Mouse (Mus musculus): ENCODE data around the gene Josd2. TPM values are rescaled to one million over a fixed set of nuclear protein-coding genes. Genes with fewer than 3 reads are reported as not detected.

Gene Josd2
- polyA plus RNA-seq, 1 experiment from 2014 or later, result 87.7 TPM

DNA sequence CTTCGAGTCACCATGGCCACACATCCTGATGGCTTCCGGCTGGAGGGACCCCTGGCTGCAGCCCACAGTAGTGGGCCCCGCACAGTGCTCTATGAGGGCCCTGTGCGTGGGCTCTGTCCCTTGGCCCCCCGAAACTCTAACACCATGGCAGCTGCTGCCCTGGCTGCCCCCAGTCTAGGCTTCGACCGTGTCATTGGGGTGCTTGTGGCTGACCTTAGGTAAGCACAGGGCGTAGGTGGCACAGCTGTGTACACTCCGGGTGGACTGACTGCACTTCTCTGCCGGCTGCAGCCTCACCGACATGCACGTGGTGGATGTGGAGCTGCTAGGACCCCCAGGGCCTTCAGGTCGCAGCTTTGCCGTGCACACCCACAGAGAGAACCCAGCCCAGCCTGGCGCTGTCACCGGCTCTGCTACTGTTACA is 880 bp upstream of the Josd2 start:
- Histone ChIP-seq H3K9ac (no peak overlapping the region; the same call in 1 of the 2 replicates), H3K4me3 (peak overlapping the region; percentile 70; the same call in 1 of the 2 replicates), H3K9me3 (no peaks in the 10 kb centered on the region), H3K27me3 (peaks cover 41% of the 10 kb centered on the region), H3K27ac (no peak overlapping the region), H3K36me3 (peaks cover 9% of the 10 kb centered on the region), H3K4me1 (peaks cover 29% of the 10 kb centered on the region), H3K4me2 (replicated peaks) (peak overlapping the region; percentile 77)
- ATAC-seq (ENCODE audit: low FRiP score, low read depth), result no peak
- 89% methylated on average over 16 of the region's 16 CpGs for WGBS

DNA sequence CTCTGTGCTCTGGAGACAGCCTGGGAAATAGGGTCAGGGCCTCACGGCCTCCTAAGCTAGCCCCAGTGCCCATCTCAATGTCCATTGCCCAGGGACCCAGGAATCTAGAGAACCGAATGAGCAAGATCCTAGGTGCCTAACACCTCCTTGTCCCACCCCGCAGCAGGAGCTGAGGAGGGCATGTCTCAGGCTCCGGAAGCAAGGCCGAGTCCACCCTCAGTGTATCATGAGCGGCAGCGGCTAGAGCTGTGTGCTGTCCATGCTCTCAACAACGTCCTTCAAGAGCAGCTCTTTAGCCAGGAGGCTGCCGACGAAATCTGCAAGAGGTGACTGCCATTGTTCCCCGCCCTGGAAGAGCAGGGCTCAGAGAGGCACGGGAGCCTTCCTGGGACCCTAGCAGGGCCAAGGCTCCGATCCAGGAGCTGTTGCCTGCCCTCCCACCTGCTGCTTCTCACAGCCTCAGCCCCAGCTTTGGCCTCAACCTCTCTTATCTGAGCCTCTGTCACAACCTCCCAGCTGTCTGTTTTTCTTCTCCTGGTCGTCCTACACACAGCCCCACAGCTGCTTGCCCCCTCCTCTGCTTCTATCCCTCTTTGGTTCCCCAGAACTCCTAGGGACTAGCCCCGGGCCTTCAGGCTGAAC is 985 bp downstream of the Josd2 start:
- Histone ChIP-seq H3K36me3 (peaks cover 9% of the 10 kb centered on the region), H3K9me3 (no peaks in the 10 kb centered on the region), H3K4me3 (peak overlapping the region; percentile 70), H3K27ac (no peak overlapping the region), H3K4me2 (replicated peaks) (peak overlapping the region; percentile 77), H3K4me1 (peaks cover 35% of the 10 kb centered on the region), H3K27me3 (peaks cover 34% of the 10 kb centered on the region), H3K9ac (peak overlapping the region; percentile 81)
- ATAC-seq (ENCODE audit: low FRiP score, low read depth), result no peak
- 73% methylated on average over 15 of the region's 15 CpGs for WGBS

DNA sequence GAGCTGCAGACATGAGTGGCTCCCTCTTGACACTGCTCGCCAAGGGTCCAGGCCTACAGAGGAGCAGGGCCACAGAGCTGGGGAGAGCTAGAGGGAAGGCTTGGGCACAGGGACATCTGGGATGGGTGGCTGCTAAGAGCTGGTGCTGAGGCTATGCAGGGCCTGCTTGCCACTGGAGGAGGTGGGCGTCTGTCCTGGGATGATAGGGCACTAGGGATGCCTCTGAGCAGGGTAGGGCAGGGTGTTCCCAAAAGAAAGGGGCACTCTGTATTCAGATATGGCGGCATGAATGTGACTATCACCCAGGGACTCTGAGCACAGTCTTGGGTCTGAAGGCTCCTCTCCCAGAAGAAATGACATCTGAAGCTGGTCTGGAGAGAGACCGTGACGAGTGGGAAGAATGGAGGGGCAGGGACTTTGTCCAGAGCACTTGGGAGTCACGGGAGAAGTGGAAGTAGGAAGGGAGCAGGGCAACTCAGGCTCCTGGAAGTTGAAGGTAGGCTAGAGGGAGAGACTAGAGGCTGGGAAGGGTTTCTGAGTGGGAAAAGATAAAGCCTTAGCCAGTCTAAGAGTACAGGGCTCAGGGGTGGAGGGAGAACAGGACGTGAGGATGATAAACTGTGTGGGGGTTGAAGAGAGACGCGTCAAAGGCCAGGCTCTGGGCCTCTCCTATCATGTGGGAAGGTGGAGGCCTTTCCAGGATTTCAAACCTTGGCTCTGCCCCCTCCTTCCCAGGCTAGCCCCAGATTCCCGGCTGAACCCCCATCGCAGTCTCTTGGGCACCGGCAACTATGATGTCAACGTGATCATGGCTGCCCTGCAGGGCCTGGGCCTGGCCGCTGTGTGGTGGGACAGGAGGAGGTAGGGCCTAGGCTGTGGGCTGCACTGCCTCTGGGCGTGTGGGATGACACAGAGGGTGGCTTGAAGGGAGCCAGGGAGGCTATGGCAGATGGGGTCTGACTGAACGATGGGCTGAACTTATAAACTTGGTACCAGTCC is 2.2 kb downstream of the Josd2 start:
- ATAC-seq (ENCODE audit: low FRiP score, low read depth), result no peak
- Histone ChIP-seq H3K9me3 (no peaks in the 10 kb centered on the region), H3K27me3 (peaks cover 34% of the 10 kb centered on the region), H3K4me2 (replicated peaks) (no peak overlapping the region), H3K36me3 (peaks cover 9% of the 10 kb centered on the region), H3K27ac (no peak overlapping the region), H3K4me3 (0 out of 2 replicates have a peak overlapping the region, but pooled peaks have one; percentile 70), H3K9ac (no peak overlapping the region), H3K4me1 (peaks cover 42% of the 10 kb centered on the region)
- 90% methylated on average over 16 of the region's 16 CpGs for WGBS

- 89% methylated on average over 16 of the region's 16 CpGs for WGBS
- Histone ChIP-seq H3K27me3 (peaks cover 34% of the 10 kb centered on the region), H3K9ac (peak overlapping the region; percentile 31; the same call in 1 of the 2 replicates), H3K36me3 (peaks cover 9% of the 10 kb centered on the region), H3K27ac (no peak overlapping the region; the same call in 1 of the 2 replicates), H3K4me1 (peaks cover 42% of the 10 kb centered on the region), H3K4me2 (replicated peaks) (no peak overlapping the region), H3K9me3 (no peaks in the 10 kb centered on the region), H3K4me3 (no peak overlapping the region)
- no peak for ATAC-seq (ENCODE audit: low FRiP score, low read depth)
Measured at GRCm38 (mm10) chr7:44470696-44471612, 3.2 kb downstream of the Josd2 start.

- H3K36me3 ChIP-seq, result peaks cover 9% of the 10 kb centered on the region
- ATAC-seq (ENCODE audit: low FRiP score, low read depth), result no peak
- no peak overlapping the region for H3K4me3 ChIP-seq
- 0 out of 2 replicates have a peak overlapping the region, but pooled peaks have one; percentile 8 for H3K9ac ChIP-seq
- H3K27me3 ChIP-seq, result peaks cover 44% of the 10 kb centered on the region
- H3K27ac ChIP-seq, result peak overlapping the region; percentile 55; the same call in 1 of the 2 replicates
- WGBS, result 41% methylated on average over 6 of the region's 6 CpGs
- peaks cover 42% of the 10 kb centered on the region for H3K4me1 ChIP-seq
- no peak overlapping the region for H3K4me2 ChIP-seq (replicated peaks)
- no peaks in the 10 kb centered on the region for H3K9me3 ChIP-seq
Measured at GRCm38 (mm10) chr7:44471880-44472557, 4.2 kb downstream of the Josd2 start.

- WGBS, result 14% methylated on average over 1 of the region's 1 CpGs
- no peaks in the 10 kb centered on the region for H3K9me3 ChIP-seq
- peaks cover 49% of the 10 kb centered on the region for H3K27me3 ChIP-seq
- no peak overlapping the region for H3K4me2 ChIP-seq (replicated peaks)
- H3K27ac ChIP-seq, result no peak overlapping the region
- H3K9ac ChIP-seq, result no peak overlapping the region
- peaks cover 38% of the 10 kb centered on the region for H3K4me1 ChIP-seq
- peaks cover 9% of the 10 kb centered on the region for H3K36me3 ChIP-seq
- no peak for ATAC-seq (ENCODE audit: low FRiP score, low read depth)
- no peak overlapping the region for H3K4me3 ChIP-seq
Measured at GRCm38 (mm10) chr7:44472558-44472885, 4.7 kb downstream of the Josd2 start.

DNA sequence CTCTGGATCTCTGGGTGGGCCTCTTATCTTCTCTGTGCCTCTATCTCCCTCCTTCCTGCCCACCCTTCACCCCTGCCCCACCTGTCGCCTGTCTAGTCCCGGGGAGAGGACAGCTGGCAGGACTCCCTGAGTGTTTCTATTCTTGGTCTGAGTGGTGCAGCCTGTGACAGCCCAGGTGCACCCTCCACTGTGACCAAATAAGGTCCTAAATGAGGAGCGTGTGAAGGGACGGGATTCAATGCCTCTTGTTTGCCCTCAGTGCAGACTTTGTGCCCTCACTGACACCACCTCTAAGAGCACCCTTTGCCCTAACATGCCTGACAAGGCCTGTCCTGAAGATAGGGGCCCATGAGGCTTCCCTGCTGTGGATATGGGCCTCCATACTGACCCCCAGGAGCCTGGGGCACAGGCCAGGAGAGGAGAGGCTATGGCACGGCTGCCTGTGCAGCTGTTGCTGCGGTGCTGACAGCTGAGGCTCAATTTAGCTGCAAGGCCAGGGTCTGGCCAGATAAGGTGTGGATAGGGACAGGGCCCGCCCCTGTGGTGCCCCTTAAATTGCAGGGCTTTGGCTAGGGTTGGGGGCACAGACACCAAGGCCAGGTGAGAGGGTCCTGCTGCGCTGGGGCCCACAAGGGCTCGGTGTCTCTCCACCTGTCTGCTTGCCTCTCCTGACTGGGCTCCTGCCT is 5.3 kb downstream of the Josd2 start:
- Histone ChIP-seq H3K9me3 (no peaks in the 10 kb centered on the region), H3K27me3 (peaks cover 55% of the 10 kb centered on the region), H3K9ac (no peak overlapping the region), H3K27ac (peak overlapping the region; percentile 52; the same call in 1 of the 2 replicates), H3K36me3 (peaks cover 9% of the 10 kb centered on the region), H3K4me1 (peaks cover 38% of the 10 kb centered on the region), H3K4me3 (no peak overlapping the region), H3K4me2 (replicated peaks) (no peak overlapping the region)
- 57% methylated on average over 9 of the region's 9 CpGs for WGBS
- peak; percentile 37 for ATAC-seq (ENCODE audit: low FRiP score, low read depth)

DNA sequence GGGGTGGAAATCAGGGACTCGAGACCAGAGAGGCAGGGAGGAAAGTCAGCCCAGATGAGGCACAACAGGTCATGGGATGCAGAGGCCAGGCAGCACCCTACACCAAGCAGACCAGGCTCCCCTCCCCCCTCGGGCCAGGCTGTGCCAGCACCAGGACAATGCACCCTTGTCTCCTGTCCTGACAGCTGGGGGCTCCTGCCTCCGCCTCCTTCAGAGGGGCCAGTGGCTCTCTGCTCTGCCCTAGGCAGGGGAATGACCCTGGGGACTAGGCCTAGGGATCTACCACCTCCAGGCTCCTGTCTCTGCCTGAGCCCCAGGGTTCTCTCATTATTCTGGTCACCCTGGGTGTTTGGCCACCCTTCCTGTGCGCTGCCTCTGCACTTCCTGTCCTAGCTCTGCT is 6.6 kb downstream of the Josd2 start:
- H3K4me2 ChIP-seq (replicated peaks), result 0 out of 2 replicates have a peak overlapping the region, but pooled peaks have one; percentile 9
- 24% methylated on average over 4 of the region's 4 CpGs for WGBS
- H3K9ac ChIP-seq, result peak overlapping the region; percentile 21; the same call in 1 of the 2 replicates

DNA sequence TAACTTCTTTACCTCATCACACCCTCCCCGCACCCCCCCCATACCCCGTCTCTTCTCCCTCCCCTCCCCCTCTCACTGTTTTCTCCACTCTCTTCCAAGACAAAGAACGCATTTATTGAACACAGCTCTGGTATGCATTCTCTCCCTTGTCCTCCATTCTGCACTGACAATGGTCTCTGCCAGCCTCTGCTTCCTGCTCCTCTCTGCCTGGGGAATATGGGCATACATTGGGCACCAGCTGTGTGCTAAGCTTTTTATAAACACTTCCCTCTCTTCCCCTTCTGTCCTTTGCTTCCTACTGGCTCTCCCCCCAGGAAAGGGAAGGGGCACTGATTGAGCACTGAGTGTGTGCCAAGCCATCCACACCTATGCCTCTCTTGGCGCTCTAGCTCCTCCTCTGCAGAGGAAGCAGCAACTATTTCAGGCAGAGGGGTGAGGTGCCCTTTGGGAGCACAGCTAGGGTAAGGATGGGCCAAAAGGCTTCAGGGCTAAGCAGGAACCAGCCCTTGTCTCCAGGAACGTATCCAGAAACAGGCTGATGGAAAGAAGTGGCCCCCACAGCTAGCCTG is 7.3 kb downstream of the Josd2 start:
- H3K27ac ChIP-seq, result no peak overlapping the region
- H3K9ac ChIP-seq, result no peak overlapping the region
- H3K9me3 ChIP-seq, result no peaks in the 10 kb centered on the region
- H3K4me2 ChIP-seq (replicated peaks), result peak overlapping the region; percentile 3; the same call in 1 of the 2 replicates
- no peak overlapping the region for H3K4me3 ChIP-seq
- peaks cover 27% of the 10 kb centered on the region for H3K4me1 ChIP-seq
- H3K27me3 ChIP-seq, result peaks cover 73% of the 10 kb centered on the region
- WGBS, result 32% methylated on average over 5 of the region's 5 CpGs
- H3K36me3 ChIP-seq, result peaks cover 5% of the 10 kb centered on the region
- no peak for ATAC-seq (ENCODE audit: low FRiP score, low read depth)

More for the DNA sequence above, 6.6 kb downstream of the Josd2 start:
- Histone ChIP-seq H3K4me3 (no peak overlapping the region; the same call in 1 of the 2 replicates), H3K4me1 (peaks cover 27% of the 10 kb centered on the region), H3K27ac (no peak overlapping the region), H3K27me3 (peaks cover 68% of the 10 kb centered on the region), H3K9me3 (no peaks in the 10 kb centered on the region), H3K36me3 (peaks cover 8% of the 10 kb centered on the region)
- peak; percentile 42 for ATAC-seq (ENCODE audit: low FRiP score, low read depth)

GRCm38 (mm10) chr7:44482836-44483435 is 15.2 kb downstream of the Josd2 start:
- Histone ChIP-seq H3K4me3 (no peak overlapping the region), H3K9me3 (no peaks in the 10 kb centered on the region), H3K27me3 (peaks cover 49% of the 10 kb centered on the region), H3K36me3 (no peaks in the 10 kb centered on the region), H3K4me1 (no peaks in the 10 kb centered on the region), H3K4me2 (replicated peaks) (no peak overlapping the region), H3K9ac (no peak overlapping the region), H3K27ac (no peak overlapping the region)
- no peak for ATAC-seq (ENCODE audit: low FRiP score, low read depth)
- WGBS, result 66% methylated on average over 3 of the region's 3 CpGs
